Mouse (Mus musculus) liver, embryonic 11.5 days (tissue): ENCODE data around the gene Nepro. TPM values are rescaled to one million over a fixed set of nuclear protein-coding genes. Genes with fewer than 3 reads are reported as not detected.

Experiments
- ATAC-seq: fragments of 200-750 bp; cut with Nextera tagmentation; replicated peaks from 2 replicates; pipeline ENCODE4 v1.8.0; 2017; ENCODE audit warnings: moderate number of reproducible peaks, mild to moderate bottlenecking, moderate TSS enrichment, moderate library complexity; ENCODE audit not compliant: low FRiP score
- DNase-seq: peaks from one replicate; pipeline ENCODE4 v3.0.0-alpha.2; 2017; ENCODE audit warnings: low spot score
- H3K27ac ChIP-seq: fragments of 300-500 bp; sonication (generic); 2 replicates; pipeline ENCODE4 v1.5.1; 2014; ENCODE audit warnings: mild to moderate bottlenecking, low read depth, low read length, control low read depth
- H3K27me3 ChIP-seq: fragments of 300-500 bp; sonication (generic); replicated peaks from 2 replicates; pipeline ENCODE4 v1.6.1; 2014; ENCODE audit warnings: low read length, mixed read lengths; ENCODE audit not compliant: control insufficient read depth, insufficient read depth
- H3K36me3 ChIP-seq: fragments of 300-500 bp; sonication (generic); 2 replicates; pipeline ENCODE4 v1.6.1; 2014; ENCODE audit warnings: mild to moderate bottlenecking, low read length, moderate library complexity, mixed read lengths; ENCODE audit not compliant: control insufficient read depth, insufficient read depth
- H3K4me1 ChIP-seq: fragments of 300-500 bp; sonication (generic); replicated peaks from 2 replicates; pipeline ENCODE4 v1.6.1; 2014; ENCODE audit warnings: low read length, mixed read lengths; ENCODE audit not compliant: control insufficient read depth, insufficient read depth
- H3K4me2 ChIP-seq: fragments of 300-500 bp; sonication (generic); 2 replicates; pipeline ENCODE4 v1.6.1; 2014; ENCODE audit warnings: mild to moderate bottlenecking, control low read depth, moderate library complexity
- H3K4me3 ChIP-seq: fragments of 300-500 bp; sonication (generic); 2 replicates; pipeline ENCODE4 v1.5.1; 2014; ENCODE audit warnings: low read depth, low read length, control low read depth
- H3K9ac ChIP-seq: fragments of 300-500 bp; sonication (generic); 2 replicates; pipeline ENCODE4 v1.6.1; 2014; ENCODE audit warnings: low read depth, low read length, control low read depth
- H3K9me3 ChIP-seq: fragments of 300-500 bp; sonication (generic); 2 replicates; pipeline ENCODE4 v1.6.1; 2016; ENCODE audit warnings: low read length, inconsistent platforms, mixed read lengths; ENCODE audit not compliant: control insufficient read depth
- WGBS: fragments of 180-500 bp; shearing (Covaris S2); extraction: QIAGEN DNeasy Blood & Tissue Kit; methylation state at CpG from one replicate; pipeline ENCODE4 v1.1.7; 2014; 5-methylcytosine and 5-hydroxymethylcytosine counted together
- polyA plus RNA-seq: library from polyadenylated mRNA; unstranded; fragments of >200 nt; fragmentation: Nextera tagmentation; extraction: Ambion mirVana; gene quantifications from 2 replicates; pipeline ENCODE4 v1.2.1, GENCODE M21; 2014

Gene Nepro
- polyA plus RNA-seq, 1 experiment from 2014 or later, result 10.1 TPM

DNA sequence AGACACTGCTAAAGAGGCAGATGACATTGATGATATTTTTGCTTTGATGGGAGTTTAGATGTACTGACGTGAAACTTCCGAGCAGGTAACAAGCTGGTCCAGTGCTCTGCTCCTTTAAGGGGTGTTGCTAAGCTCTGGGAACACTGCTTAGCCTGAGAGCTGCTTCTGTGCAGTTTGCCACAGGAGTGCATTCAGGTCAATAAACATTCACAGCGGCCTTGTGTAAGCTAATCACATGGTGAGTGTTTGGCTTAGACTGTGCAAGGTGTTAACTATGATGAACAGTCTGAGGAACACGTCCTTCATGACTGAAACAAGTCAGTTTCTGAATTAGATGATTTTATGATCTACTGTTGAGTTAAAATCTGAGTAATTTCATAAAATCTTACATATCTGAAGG is 12.0 kb downstream of the Nepro start:
- H3K9ac ChIP-seq, result no peak overlapping the region
- H3K4me1 ChIP-seq, result no peaks in the 10 kb centered on the region
- no peaks in the 10 kb centered on the region for H3K27me3 ChIP-seq
- H3K9me3 ChIP-seq, result no peaks in the 10 kb centered on the region
- DNase-seq (no peak), ATAC-seq (no peak)
- H3K36me3 ChIP-seq, result peaks cover 44% of the 10 kb centered on the region
- no peak overlapping the region for H3K4me2 ChIP-seq
- no peak overlapping the region for H3K4me3 ChIP-seq
- 87% methylated on average over 4 of the region's 4 CpGs for WGBS
- no peak overlapping the region for H3K27ac ChIP-seq

DNA sequence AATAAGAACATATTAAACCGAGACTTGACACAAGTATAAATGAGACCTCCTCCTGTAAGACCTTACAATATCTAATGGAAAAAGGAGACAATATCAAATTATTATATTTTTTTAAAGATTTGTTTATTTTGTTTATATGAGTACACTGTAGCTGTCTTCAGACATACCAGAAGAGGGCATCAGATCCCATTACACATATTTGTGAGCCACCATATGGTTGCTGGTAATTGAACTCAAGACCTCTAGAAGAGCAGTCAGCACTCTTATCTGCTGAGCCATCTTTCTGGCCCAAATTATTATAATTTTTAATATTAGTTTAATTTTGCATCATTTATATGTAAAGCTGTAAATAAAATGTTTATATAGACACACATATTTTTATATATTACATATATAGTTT is 18.7 kb downstream of the Nepro start:
- Histone ChIP-seq H3K27me3 (no peaks in the 10 kb centered on the region), H3K27ac (no peak overlapping the region), H3K36me3 (peaks cover 8% of the 10 kb centered on the region; the same call in 1 of the 2 replicates), H3K4me3 (no peak overlapping the region), H3K4me1 (no peaks in the 10 kb centered on the region; the same call in 1 of the 2 replicates), H3K4me2 (no peak overlapping the region), H3K9me3 (no peaks in the 10 kb centered on the region), H3K9ac (no peak overlapping the region)
- whole genome bisulfite sequencing, result 91% methylated on average over 1 of the region's 1 CpGs
- no peak for ATAC-seq
- no peak for DNase-seq

DNA sequence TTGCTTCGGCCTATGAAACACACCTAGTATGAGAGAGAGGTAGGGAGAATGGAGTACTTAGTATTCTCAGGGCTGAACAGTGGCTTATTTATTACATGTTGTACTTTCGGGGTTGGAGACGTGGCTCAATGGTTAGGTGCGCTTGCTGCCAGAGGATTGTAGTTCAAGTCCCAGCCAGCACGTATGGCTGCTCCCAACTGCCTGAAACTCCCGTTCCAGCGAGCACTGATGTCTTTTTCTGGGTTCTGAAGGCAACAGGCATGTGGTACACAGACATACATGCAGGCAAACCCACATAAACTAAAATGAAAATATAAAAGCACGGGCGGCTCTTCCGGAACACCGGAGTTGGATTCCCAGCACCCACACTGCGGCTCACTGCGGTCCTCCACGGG is 21.4 kb downstream of the Nepro start:
- ATAC-seq (peak; percentile 35), DNase-seq (no peak)
- Histone ChIP-seq H3K27ac (peak overlapping the region; percentile 84), H3K9me3 (no peaks in the 10 kb centered on the region), H3K4me1 (no peaks in the 10 kb centered on the region; the same call in 1 of the 2 replicates), H3K27me3 (no peaks in the 10 kb centered on the region), H3K4me3 (peak overlapping the region; percentile 80), H3K4me2 (peak overlapping the region; percentile 88), H3K9ac (peak overlapping the region; percentile 80), H3K36me3 (peaks cover 5% of the 10 kb centered on the region; the same call in 1 of the 2 replicates)
- 10% methylated on average over 14 of the region's 14 CpGs for WGBS

DNA sequence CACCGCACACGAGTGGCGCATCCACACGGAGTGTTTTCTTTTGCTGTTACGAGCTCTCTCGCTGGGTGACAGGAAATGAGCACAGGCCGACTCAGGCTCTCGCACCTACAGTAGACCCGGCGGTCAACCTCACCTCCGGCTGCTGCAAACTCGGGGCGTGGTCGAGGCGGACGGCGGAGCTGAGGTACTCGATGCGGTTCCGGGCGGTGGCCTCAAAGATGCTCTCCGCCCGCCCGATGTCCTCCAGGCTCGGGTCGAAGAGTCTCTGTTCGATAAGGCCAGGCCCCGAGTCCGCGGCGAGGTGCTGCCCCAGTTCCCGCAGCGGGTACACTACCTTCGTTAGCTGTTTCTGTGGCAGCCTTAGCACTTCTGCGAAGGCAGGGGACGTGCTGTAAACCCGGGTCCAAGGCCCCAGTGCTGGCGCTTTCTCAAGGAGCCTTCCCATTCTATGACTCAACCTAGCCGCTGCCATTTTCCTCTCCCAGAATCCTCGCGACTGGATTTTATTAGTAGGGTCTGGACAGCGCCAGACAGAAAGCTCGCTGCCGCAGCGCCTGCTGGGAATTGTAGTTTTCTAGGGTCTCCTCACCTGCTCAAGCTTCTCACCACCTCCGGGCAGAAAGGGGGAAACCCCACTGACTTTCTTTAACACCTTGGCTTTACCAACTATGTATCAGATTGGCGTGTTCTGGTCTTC is 21.9 kb downstream of the Nepro start, which contains the start of gene Gtpbp8:
Gene Gtpbp8, minus strand, starts transcription at position 498 of the 697 bp plus-strand sequence.
- under 1% methylated on average over 47 of the region's 47 CpGs for WGBS
- Histone ChIP-seq H3K9ac (peak within 1 kb of the TSS; percentile 80), H3K4me3 (peak within 1 kb of the TSS; percentile 80), H3K9me3 (no peaks in the 10 kb centered on the region), H3K4me1 (no peaks in the 10 kb centered on the region; the same call in 1 of the 2 replicates), H3K27ac (peak within 1 kb of the TSS; percentile 84), H3K27me3 (no peaks in the 10 kb centered on the region), H3K4me2 (peak within 1 kb of the TSS; percentile 88), H3K36me3 (peaks cover 5% of the 10 kb centered on the region; the same call in 1 of the 2 replicates)
- peak; percentile 91 for ATAC-seq
- DNase-seq, result peak; percentile 84

DNA sequence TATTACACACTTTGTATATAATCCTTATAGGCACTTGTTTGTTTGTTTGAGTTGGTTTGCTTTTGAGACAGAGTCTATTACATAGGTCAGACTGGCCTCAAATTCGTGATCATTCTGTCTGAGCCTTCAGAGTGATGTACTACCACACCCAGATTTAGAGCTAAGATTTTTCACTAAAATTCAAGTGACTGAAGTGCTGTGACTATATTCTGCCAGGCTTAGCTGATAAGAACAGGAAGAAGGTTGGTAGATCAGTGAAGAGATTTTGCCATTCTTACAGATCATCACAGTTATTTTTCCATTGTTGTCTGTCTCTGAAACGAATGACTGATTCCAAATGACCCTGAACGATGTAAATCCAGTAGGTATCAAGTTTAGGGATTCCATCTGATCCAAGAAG is 23.9 kb downstream of the Nepro start:
- no peak overlapping the region for H3K4me2 ChIP-seq
- no peaks in the 10 kb centered on the region for H3K36me3 ChIP-seq
- no peaks in the 10 kb centered on the region for H3K9me3 ChIP-seq
- 55% methylated on average over 3 of the region's 3 CpGs for WGBS
- no peak overlapping the region for H3K9ac ChIP-seq
- no peak overlapping the region for H3K27ac ChIP-seq
- H3K4me3 ChIP-seq, result no peak overlapping the region
- no peaks in the 10 kb centered on the region for H3K27me3 ChIP-seq
- DNase-seq, result no peak
- H3K4me1 ChIP-seq, result no peaks in the 10 kb centered on the region; the same call in 1 of the 2 replicates
- no peak for ATAC-seq

DNA sequence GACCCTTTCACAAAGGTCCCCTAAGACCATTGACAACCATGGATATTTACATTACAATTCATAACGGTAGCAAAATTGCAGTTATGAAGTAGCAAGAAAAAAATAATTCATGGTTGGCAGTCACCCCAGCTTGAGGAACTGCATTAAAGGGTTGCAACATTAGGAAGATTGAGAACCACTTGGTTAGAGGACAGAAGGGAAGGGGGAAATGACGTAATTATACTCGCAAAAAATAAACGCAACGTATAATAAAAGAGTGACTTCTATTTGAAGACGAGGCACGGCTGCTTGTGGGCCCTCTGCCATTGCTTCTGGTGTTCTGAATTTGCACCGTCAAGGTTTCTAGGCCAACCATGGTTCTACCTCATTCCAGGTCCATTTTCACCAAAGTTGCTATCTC is 33.6 kb downstream of the Nepro start:
- H3K4me2 ChIP-seq, result no peak overlapping the region
- H3K9ac ChIP-seq, result no peak overlapping the region
- no peaks in the 10 kb centered on the region for H3K9me3 ChIP-seq
- no peak overlapping the region for H3K4me3 ChIP-seq
- no peaks in the 10 kb centered on the region for H3K4me1 ChIP-seq
- H3K36me3 ChIP-seq, result no peaks in the 10 kb centered on the region
- no peaks in the 10 kb centered on the region for H3K27me3 ChIP-seq
- DNase-seq (no peak), ATAC-seq (no peak)
- no peak overlapping the region for H3K27ac ChIP-seq
- WGBS, result 86% methylated on average over 8 of the region's 8 CpGs

DNA sequence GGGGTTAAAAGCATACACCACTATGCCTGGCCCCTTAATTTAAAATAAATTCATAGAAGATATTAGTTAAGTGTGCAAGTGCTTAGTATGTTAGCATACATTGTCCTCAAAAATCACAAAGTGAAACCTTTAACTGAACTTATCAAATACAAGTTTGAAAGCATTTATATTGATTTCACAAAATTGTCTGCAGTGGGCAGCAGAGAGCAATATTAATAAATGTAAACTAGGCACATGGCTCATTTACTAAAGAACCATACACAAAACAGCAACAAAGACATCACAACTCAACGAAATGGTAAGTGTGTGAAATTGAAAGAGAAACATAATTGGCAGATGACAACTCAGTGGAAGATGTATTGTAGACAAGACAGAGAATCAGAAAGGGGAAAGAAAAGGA is 37.7 kb downstream of the Nepro start:
- WGBS, result 49% methylated on average over 1 of the region's 1 CpGs

DNA sequence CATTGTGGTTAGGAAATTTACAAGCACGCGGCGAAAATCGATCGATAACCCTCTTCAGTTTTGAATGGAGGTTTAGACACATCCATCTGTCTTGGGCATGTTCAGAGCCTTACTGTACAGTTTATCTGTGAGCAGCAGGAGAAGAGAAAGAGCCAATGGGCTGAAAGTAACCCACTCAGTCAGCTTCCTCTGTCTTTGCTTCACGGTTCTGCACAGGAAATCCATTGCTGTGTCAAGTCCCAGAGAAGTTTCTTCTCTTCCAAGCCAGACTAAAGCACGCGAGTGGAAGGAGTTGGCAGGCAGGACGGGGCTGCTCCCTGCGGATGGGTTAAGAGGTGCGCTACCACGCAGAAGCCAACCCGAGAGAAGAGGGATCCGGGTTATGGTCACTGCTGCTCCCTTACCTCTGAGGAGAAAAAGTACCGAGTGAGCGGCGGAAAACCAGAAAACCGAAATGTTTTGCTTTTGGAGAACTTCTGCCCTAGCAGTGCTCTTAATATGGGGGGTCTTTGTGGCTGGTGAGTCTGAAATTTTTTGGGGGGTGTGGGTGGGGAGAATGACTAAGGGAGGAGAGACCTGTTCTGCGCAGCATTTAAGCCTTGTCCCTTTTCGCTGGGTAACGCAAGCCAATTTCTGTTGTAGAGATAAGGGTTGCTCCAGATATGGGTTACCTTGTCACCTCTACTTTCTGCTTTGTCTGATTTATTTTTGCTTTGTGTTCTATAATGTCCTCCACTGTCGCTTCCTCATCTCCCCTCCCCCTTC is 41.6 kb downstream of the Nepro start, which contains the start of gene Cd200r1:
Gene Cd200r1, plus strand, starts transcription at position 182 of the 765 bp plus-strand sequence.
- Histone ChIP-seq H3K9ac (peak within 1 kb of the TSS; percentile 38), H3K4me1 (0 out of 2 replicates have a peak, but pooled peaks cover 2% of the 10 kb centered on the region), H3K36me3 (no peaks in the 10 kb centered on the region), H3K9me3 (no peaks in the 10 kb centered on the region), H3K27me3 (no peaks in the 10 kb centered on the region), H3K4me3 (peak within 1 kb of the TSS; percentile 49), H3K27ac (peak within 1 kb of the TSS; percentile 15; the same call in 1 of the 2 replicates), H3K4me2 (peak within 1 kb of the TSS; percentile 69)
- peak; percentile 88 for ATAC-seq
- WGBS, result 40% methylated on average over 22 of the region's 22 CpGs
- DNase-seq, result peak; percentile 39

More for the DNA sequence above, 37.7 kb downstream of the Nepro start:
- DNase-seq (no peak), ATAC-seq (no peak)
- Histone ChIP-seq H3K4me1 (0 out of 2 replicates have a peak, but pooled peaks cover 2% of the 10 kb centered on the region), H3K27ac (no peak overlapping the region), H3K4me3 (no peak overlapping the region), H3K9me3 (no peaks in the 10 kb centered on the region), H3K4me2 (no peak overlapping the region), H3K9ac (no peak overlapping the region), H3K36me3 (no peaks in the 10 kb centered on the region), H3K27me3 (no peaks in the 10 kb centered on the region)
